Mouse (Mus musculus) neutrophil, adult 5-6 weeks (primary cell): ENCODE data around the gene Zfp512b. TPM values are rescaled to one million over a fixed set of nuclear protein-coding genes. Genes with fewer than 3 reads are reported as not detected.

Source experiments
- ATAC-seq: fragments of 151-379, 151-347 bp; 2 replicates; pipeline ENCODE4 v1.8.0; 2017; ENCODE audit warnings: mild to moderate bottlenecking, moderate TSS enrichment; ENCODE audit not compliant: insufficient number of reproducible peaks, poor library complexity, low FRiP score, severe bottlenecking; ENCODE audit errors: extremely low read depth
- total RNA-seq: library from RNA; stranded (forward); fragments of 200-1000 nt; gene quantifications from 2 replicates; pipeline ENCODE4 v1.2.3, GENCODE M21; 2017

Gene Zfp512b
- total RNA-seq, 1 experiment from 2014 or later = 24.6 TPM

DNA sequence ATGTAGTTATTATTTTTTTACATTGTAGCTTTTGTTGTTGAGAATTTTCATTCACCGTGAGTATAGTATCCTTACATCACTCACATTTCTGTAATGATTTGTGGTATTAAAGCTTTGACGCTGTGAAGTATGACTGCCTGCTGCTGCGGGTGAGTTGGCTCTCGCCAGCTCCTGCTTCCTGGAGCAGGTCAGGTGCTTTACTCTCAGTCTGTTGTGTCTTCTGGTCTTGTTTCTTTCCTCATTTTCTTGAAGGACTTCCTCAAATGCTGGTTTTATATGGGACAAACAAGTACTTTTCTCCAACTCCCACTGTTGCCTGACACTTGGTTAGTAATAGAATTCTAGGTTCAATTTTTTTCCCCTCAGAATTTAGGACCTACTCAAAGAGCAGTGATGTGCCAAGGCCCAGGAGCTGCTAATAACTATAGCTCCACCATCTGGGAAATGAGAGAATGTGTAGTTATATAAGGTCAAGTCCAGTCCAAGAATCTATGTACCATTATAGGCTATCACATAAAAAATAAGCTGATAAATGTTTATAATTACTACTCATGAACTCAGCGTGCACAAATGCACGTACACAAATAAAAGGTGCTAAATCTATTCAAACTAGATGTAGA, 50.7 kb downstream of the Zfp512b start:
- ATAC-seq = no peak

DNA sequence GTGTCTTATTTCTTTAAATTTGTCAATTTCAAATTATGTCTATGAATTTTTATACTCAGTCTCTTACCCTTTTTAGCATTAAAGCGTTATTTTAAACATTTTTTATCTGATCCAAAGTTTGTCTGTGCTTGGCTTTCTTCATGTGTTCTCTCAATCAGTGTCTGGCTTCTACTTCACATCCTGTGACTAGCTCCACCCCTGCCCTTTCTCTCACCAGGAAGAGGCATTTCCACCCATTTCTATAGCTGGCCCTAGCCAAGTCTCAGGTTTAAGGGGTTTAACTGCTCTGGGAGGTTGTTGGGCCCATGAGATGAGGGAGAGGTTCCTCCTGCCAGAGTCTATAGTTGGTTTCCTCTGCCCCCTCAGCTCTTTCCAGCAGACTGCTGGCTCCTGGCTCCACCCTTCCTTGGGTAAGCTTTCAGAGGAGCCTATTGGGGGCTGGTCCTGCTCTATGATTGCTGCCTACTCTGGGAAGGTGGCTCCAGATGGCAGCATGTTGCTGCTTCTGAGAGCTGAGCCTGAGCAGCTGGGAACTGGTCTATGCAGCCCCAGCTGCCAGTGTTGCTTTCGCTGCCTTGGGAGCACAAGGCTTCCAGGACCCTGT, 55.1 kb downstream of the Zfp512b start:
- no peak for ATAC-seq

DNA sequence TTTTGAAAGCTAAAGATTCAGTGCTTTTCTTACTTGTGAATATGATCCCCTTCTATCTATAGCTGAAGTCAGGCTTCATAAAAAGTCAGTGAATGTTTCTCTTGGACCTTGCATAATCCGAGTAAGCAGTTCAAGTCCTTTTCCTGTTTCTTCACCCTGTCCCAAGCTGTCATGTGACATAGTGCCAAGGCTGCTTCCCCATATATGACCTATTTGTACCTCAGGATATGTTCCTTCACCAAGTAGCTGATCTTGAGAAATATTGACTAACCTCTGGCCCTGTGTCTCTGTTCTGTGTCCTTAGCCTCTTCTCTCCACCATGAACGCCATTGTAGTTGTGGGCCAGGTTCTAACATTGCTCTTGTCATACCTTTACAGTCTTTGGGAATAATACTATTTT, 56.2 kb downstream of the Zfp512b start:
- ATAC-seq = peak; percentile 86

DNA sequence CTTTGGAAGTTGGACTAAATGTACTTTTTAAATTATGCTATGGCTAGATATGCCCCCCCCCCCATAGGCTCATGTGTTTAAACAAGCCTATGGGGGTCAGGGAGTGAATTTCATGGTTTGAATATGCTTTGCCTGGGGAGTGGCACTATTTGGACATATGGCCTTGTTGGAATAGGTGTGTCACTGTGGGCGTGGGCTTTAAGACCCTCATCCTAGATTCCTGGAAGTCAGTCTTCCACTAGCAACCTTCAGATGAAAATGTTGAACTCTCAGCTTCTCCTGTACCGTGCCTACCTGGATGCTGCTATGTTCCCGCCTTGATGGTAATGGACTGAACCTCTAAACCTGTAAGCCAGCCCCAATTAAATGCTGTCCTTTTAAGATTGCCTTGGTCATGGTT, 60.0 kb downstream of the Zfp512b start:
- no peak for ATAC-seq

Other genes with a start within 250 kb of the Zfp512b start
- gene Zgpat, start 227.9 kb downstream of the Zfp512b start, total RNA-seq = 81.7 and 86.8 TPM in 2 replicates
- 61.3 and 74.3 TPM in 2 replicates for gene Arfrp1, start 227.4 kb downstream of the Zfp512b start, total RNA-seq
- 54.9 and 70.6 TPM in 2 replicates for gene Lime1, start 212.7 kb downstream of the Zfp512b start, total RNA-seq
- gene Zbtb46, start 133.4 kb downstream of the Zfp512b start, total RNA-seq = 0.74 and 1.0 TPM in 2 replicates
- 0.35 TPM in 1 of 2 replicates, not detected in the other for gene Abhd16b, start 99.6 kb downstream of the Zfp512b start, total RNA-seq
- 54.2 and 61.4 TPM in 2 replicates for gene Tpd52l2, start 95.7 kb downstream of the Zfp512b start, total RNA-seq
- 81.3 and 85.7 TPM in 2 replicates for gene Dnajc5, start 72.3 kb downstream of the Zfp512b start, total RNA-seq
- 142 and 143 TPM in 2 replicates for gene Uckl1, start 7.9 kb downstream of the Zfp512b start, total RNA-seq
- 103 and 106 TPM in 2 replicates for gene Prpf6, start 935 bp downstream of the Zfp512b start, total RNA-seq
- 6.9 and 9.7 TPM in 2 replicates for gene Samd10, start 6.4 kb upstream of the Zfp512b start, total RNA-seq
- gene Gm29797, start 64.2 kb upstream of the Zfp512b start, total RNA-seq = not detected in 2 replicates
- not detected in 2 replicates for gene Sox18, start 78.8 kb upstream of the Zfp512b start, total RNA-seq
- 18.4 and 24.7 TPM in 2 replicates for gene Tcea2, start 87.5 kb upstream of the Zfp512b start, total RNA-seq
- 175 and 197 TPM in 2 replicates for gene Rgs19, start 101.2 kb upstream of the Zfp512b start, total RNA-seq
- gene Lkaaear1, start 105.6 kb upstream of the Zfp512b start, total RNA-seq = not detected in 2 replicates
- gene Oprl1, start 122.2 kb upstream of the Zfp512b start, total RNA-seq = 0.49 and 0.81 TPM in 2 replicates
- 0.58 TPM in 1 of 2 replicates, not detected in the other for gene Myt1, start 170.5 kb upstream of the Zfp512b start, total RNA-seq
- 71.7 and 73.3 TPM in 2 replicates for gene Pcmtd2, start 245.1 kb upstream of the Zfp512b start, total RNA-seq